Mouse (Mus musculus) mouse trophoblast stem cell (cell line): ENCODE results near the gene Wipf1.
"Not testable (repeated sequence)": the region's sequence is repeated elsewhere in the genome, so short reads cannot be mapped to it uniquely, and the experiment has no call there.

ENCODE experiments used
- in situ Hi-C, 2 experiments: fragments of 300-500 bp; cut with MseI, MboI; formaldehyde crosslinking; loops; 2 replicates in 1 of 2; 3 replicates in 1 of 2; pipeline ENCODE4 v1.15.1; 2025

Gene Wipf1

DNA sequence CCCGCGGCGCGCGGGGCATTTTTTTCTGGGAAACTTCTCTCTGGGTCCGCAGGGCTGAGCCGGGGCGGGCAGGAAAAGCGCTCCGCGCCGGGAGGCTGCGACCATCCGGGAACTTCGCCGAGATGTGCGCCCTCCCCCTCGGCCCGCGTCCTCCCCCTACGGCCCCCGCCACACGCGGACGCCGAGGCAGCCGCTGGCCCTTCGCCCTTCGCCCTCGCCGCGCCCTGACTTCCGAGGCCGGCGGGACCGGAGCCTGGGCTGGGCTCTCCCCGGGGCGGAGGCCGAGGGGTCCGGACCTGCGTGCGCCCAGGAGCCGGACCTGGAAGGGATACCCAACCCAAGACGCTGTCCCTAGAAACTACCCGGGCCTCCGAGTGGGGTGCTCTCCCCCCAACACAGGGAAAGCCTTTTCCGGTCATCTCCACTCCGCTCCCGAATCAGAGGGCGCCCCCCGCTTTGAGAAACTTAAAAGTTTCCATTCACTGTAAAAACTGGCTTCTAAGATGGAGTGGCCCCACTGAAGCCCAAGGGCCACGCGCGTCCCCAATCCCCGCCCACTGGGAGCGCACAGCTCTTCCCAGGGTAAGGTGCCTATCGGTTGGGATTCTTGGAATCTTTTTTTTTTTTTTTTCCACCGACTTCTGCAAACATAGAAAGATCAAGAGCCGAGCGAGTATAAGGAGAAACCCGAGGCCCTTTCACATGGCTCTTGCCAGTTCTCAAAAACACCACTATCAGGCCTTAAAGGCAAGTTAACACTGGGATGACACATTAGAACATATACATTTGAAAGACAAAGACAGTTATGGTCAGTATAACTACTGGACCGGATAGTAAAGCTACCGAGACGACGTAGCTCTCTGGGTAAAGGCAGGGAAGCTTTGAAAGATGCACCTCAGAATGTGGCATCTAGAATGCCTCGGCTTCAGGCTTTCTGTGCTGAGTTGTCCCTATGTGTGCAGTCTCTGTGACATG, at the start of gene Wipf1:
Wipf1 (minus strand) TSS at position 379 of the 975 bp plus-strand sequence.
- in situ Hi-C loops: no loop called here

DNA sequence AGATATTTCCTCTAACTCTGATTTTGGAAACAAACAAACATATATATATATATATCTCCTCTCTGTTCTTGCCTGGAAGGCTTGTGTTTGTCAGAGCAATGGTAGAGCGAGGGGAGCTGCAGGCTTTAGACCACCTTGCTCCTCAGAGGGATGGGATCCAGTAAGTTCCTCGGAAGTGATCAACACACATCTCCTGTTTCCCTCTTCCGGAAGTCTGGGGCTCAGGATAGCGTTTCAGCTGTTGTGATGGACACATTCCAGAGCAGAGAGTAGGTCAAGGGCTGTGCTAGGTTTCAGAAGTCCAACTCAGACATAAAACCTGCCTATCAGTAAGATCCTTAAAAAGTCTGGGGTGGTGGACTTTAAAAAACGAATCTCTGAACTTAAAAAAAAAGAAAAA, 49.6 kb upstream of the Wipf1 start:
- in situ Hi-C loops: no loop called here

DNA sequence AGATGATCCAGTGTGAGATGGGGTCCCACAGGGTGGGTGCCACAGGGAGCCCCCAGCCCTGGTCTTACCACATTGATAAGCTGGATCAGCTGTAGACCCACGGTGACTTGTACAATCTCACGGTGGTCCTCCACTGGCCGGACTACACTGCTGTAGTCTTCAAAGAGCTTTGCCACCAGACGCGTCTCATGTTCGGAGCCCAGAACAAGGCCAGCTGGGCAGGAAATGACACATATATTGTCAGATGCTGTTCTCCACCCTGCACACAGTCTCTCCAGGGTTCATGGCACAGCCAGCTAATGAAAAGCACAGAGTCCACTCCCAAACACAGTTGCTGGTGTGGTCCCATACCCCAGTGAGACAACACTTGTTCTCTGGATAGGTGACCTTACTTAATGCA, 44.9 kb upstream of the Wipf1 start:
- in situ Hi-C loops: no loop called here

DNA sequence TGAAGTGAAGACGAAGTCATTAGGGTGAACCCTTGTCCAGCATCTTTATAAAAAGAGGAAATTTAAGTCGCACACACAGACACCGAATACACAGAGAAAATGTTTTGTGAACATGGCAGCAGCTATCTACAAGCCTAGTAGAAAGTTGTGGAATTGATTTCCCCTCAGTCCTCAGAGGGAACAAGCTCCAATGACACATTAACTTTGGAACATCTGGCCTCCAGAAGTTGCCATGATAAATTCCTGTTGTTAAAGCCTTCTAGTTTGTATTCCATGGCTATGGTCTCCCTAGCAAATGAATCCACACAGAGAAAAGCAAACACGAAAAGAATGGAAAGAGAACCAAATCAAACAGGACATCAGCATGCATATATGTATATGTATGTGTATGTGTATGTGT, 44.0 kb upstream of the Wipf1 start:
- in situ Hi-C loops: no loop called here

DNA sequence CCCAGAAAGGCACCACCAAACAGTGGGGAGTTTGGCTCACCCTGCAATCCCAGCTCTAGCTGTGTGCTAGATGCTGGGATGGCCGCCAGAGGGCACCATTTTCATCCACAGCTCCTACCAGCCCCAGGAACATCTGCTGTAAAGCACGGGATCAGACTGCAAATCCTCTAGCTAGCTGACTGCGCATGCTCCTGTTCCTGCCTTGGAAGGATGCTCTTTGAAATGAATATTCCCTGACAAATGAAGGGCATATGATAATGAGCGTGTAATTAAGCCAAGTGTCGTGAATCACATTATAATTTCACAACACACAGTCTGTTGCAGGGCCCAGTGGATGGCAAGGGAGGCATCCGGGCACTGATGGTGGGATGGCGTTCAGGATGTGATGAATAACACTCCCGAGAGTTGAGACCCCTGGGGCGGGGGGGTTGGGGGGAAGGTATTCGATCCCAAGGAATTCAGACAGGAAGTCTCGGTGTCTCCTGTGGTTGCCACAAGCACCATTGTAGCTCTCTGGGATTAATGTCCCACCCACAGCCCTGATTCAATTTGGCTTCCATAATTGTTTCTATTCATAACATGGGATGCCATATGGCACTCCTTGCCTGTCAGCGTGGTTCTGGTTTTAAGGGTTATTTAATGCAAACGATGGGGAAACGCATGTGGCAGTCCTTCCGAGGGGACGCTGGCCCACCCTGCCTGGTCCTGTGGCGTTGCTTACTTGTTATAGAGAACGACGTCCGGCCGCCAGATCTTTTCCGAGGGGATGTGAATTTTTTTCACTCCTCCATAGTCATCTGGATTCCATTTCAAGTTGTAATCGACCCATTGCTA, 43.2 kb upstream of the Wipf1 start:
- in situ Hi-C loops: no loop called here

DNA sequence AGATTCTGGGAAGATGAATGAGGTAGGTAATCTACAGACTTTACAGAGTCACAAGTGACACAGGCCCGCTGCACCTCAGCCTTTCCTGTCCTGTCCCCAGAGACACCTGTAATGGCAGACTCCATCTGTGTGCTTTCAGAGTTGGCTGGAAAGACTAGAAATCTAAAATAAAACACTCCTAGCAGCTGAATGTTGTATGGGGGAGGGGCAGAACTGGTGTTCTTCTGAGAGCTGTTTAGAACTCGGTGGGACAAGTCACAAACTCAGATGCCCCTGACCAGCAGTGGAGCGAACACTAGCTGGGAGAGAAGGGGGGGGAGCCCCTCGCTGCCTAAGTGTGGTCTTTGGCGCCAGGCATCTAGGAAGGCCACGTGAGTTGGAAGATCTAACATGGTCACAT, 42.4 kb upstream of the Wipf1 start:
- in situ Hi-C loops: no loop called here

DNA sequence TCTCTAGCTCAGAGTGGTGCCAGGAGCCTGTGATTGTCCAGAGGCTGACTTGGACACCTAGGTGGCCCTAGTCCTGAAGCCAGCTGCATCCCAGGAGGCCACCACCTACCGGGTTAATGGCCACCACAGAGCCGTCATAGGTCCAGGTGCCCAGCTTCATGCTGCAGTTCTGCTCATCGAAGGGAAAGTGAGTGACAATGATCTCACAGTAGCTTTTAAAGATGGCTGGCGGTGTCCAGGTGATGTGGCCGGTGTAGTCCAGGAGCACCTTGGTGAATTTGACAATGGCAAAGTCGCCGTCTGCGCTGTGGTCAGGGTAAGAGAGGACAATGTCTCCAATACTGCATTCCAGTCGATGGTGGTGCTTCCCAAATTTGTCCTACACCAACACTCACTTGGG, 41.8 kb upstream of the Wipf1 start:
- in situ Hi-C loops: no loop called here

DNA sequence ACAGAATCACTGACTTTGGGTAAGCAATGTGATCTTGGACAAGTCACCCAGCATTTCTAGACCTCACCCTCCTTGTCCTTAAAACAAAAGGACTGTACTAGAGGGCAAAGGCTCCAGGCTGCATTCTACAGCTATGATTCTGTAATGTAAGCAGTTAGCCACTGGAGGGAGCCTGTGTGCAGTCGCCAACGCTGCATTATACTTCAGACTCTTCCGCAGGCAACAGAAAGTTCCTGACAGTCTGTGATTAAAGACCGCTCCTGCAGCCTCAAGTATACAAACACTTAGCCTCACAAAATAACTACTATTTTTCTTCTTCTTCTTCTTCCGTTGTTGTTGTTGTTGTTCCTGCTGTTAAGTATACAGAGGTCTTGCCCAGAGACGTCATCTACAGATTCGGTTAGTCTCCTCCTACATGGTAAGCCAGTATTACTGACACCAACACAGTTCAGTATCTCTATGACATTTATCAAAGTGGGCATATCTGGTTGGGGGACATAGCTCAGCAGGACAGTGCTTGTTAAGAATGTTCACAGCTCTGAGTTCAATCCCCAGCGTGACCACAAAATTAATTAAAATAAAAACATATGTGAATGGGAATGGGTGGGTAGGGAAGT, 37.6 kb upstream of the Wipf1 start:
- in situ Hi-C loops: no loop called here

DNA sequence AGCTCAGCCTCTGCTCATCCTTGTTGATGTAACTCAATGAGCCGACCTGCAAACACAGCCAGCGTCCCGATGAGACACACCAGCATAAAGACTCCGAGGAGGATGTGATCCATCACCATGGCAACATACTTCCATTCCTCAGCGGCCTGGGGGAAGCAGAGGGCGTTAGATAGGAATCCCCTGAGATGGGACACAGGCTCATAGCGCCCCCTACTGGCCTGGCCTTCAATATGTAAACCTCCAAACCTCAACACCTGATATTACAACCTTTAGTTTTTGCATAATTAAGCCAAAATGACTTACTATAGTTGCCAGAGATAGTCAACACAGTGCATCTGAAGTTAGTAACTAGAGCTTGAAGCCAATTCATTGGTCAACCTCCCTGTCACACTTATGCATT, 36.6 kb upstream of the Wipf1 start:
- in situ Hi-C loops: no loop called here

DNA sequence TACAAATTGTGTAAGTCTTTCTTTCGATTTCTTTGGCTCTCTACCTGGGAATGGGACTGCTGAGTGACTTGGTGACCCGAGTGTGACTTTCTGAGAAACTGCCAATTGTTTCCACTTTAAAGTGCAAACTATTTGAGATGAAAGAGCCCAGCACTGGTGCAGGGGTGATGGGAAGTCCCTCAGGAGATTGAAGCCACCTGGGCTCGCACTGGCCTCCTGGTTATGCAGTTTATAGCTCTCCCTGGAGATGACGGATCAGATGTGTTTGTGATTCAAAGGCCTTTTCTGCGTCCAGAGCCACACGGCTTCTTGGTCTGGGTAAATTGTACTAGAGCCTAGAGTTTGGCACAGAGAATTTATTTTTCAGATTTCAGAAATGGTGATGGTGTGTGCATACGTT, 34.2 kb upstream of the Wipf1 start:
- in situ Hi-C loops: no loop called here

DNA sequence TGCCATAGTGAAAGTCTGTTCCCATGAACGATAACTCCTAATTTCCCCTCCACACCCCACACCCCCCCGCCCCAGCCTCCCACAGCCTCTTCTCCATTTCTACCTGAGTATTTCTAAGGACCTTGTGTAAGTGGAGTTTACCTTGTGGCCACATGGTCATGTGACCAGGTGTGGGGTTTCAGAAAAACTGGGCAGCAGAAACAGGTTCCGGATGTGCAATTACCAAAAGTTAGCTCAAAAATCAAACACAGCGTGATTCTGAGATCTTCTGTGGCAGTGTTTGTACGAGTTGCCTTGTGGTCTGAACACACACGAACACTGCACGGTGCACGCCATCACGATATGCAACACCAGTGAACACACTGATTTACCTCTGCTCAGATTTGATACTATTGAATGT, 33.1 kb upstream of the Wipf1 start:
- in situ Hi-C loops: no loop called here

DNA sequence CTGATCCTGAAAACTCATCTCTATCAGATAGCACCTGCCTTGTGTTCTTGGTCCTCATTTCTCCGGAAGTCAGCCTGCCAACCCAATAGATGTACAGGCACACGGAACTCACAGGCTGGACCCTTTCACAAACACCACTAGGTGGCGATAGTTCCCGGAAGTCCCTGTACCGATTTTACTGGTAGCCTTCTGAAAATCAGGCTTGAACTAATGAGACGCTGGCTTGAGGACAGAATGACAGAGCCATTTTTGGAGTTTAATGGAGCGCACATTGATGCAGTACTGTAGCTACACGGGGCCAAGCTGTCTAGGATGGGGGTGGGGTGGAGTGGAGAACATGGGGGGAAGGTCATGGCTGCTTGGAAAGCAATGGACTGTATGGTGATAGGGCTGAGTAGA, 32.1 kb upstream of the Wipf1 start:
- in situ Hi-C loops: no loop called here

DNA sequence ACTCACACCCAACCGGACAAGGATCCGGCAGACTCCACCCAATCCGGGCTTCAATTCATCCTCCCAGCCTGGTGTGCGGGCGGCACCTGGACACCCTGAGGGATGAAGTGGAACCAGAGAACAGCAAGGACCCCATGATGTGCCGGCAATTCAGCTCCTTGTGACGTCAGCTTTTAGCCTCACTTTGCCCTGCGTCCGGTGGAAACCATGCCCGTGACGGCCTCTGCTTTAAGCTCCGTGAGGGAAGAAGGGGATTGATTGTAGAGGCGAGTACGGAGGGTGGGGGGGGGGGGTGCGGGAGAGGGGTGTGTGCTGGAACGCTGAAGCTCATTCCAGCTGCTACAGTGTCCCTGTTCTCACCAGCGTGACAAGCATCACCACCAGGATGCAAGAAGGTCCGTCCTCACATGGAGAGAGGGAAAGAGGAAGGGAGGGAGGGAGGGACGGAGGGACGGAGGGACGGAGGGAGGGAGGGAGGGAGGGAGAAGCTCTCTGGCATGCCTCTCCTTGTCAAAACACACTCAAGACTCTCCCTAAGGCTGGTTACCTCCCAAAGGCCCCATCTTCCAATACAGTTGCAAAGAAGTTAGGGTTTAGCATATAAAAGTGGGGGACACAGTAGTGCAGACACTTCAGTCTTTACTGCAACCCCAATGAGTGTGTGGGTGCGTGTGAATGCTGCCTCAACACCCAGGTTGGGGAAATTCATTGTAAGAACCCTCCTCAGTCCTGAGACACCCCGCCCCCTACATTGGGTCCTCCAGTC, 31.5 kb upstream of the Wipf1 start:
- in situ Hi-C loops: no loop called here

DNA sequence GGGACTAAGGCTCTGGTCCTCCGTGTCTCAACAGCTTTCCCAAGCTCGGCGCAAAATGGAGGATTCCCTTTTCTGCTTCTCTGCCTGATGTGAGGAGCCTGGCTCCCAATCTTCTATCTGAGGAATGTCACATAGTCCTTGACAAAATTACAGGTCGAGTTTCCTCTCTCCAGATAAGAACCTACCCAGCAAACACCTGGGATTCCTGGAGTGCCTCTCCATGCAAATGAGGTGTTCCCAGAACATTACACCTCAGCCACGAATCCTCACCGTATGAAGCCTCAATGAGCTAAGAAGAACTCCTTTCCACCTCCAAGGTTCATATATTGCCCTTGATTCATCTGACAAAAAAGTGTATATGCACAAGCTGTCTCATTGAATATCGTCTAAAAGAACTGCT, 30.9 kb upstream of the Wipf1 start:
- in situ Hi-C loops: no loop called here

DNA sequence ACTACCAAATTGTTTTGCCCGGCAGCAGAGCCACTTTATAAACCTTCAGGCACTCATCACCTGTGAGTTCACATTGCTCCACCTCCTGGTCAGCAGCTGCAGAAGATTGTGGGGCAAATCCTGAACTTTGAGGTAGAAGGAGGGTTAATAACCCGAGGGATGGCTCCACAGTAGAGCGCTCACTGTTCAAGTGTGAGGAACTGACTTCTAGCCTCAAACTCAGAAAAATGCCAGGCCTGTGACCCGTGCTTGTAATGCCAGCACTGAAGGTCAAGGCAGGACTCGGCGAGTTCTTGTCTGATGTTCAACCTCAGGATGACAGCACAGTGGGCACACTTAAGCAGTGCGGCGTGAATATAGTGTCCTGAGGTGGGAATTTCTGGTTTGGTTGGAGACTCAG, 28.4 kb upstream of the Wipf1 start:
- in situ Hi-C loops: no loop called here

DNA sequence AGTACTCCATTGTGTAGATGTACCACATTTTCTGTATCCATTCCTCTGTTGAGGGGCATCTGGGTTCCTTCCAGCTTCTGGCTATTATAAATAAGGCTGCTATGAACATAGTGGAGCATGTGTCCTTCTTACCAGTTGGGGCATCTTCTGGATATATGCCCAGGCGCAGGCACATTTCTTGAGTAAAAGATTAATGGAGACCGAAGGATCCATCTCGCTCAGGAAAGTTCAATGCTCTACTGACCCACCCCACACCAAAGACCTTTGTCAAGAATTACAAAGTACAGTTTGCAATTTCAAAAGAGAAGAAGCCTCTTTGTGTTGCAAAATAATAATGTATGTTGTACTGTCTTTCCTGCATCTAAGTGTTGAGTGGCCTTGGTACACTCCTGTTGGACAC, 27.5 kb upstream of the Wipf1 start:
- in situ Hi-C loops: not testable (repeated sequence)

DNA sequence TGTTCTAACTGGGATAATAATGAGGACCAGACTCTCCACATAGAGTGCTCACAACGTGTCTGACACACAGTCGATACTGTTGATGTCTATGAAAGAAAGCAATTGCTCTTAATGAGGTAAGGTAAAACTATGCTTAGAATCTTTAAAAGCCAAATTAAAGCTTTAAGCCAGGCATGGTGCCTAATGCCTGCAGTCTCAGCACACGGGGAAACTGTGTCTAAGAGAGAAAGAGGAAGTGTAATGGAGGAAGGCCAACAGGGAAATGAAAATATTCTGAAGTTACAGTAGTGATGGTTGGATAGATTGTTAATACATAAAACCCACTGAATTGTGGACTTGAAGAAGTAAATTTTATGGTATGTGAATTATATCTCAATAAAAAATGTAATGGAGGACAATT, 24.9 kb upstream of the Wipf1 start:
- in situ Hi-C loops: no loop called here

DNA sequence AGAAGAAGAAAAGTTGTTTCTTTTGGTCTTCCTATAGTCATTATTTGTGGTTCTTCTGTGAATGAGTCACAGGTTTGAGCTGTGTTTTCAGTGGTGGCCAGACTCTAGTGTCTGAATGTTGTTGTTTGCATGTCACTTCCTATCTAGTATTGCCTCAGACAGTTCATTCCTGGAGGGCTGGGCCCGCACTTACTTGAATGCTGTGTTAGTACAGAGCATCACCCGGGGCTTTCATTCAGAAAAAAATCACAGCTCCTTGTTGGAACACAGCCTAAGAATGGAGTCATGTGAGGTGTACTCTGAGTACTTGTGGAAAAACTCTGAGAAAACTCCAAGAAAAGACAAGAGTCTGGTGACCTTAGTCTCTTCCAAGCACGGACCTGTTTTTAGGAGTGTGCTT, 23.4 kb upstream of the Wipf1 start:
- in situ Hi-C loops: no loop called here

DNA sequence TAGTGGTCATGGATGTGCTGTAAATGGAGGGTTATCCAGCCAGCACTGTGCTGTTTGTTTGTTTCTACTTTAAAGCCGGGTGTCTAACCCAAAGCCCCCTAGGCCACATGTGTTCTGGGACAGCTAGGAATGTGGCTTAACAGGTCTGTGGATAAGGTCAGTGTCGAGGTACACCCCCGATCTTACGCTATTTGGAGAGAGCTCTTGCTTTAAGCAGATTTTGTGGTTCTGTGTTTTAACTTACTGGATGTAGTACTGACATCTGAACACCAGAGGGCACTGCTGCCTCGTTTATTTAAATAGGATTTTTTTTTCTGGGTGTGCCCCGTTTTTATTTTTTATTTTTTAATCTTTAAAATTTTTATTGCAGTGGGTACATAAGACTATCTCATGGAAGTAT, 21.2 kb upstream of the Wipf1 start:
- in situ Hi-C loops: no loop called here

DNA sequence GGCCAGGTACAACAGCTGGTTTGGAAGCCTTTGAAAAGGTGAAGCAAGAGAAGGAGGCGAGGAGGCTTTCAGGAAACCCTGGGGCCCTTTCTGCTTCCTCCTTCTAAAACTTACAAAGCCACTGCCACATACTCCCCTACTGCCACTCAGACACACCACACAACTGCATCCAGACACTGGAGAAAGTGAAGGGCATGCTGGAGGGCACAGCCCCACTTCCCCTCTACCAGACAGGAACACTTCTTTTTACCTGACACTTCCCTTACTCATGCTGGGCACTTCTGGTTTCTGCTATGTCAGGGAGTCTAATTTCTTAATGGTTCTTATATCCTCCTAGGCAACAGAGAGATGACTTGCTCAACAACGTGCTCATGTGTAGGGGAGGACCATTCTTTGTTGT, 19.0 kb upstream of the Wipf1 start:
- in situ Hi-C loops: no loop called here

DNA sequence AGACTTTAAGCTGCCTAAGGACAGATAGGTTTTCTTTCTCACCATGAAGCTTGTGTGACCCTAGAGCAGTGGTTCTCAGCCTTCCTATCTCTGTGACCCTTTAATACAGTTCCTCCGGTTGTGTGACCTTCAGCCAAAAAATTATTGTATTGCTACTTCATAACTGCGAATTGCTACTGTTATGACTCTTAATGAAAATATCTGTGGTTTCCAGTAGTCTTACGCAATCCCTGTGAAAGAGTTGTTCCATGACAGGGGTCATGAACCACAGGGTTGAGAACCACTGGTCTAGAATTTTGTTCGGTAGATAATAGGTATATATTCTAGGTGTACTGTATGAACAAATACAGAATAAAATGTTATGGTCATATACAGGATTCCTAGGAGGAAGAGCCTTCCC, 17.7 kb upstream of the Wipf1 start:
- in situ Hi-C loops: no loop called here

DNA sequence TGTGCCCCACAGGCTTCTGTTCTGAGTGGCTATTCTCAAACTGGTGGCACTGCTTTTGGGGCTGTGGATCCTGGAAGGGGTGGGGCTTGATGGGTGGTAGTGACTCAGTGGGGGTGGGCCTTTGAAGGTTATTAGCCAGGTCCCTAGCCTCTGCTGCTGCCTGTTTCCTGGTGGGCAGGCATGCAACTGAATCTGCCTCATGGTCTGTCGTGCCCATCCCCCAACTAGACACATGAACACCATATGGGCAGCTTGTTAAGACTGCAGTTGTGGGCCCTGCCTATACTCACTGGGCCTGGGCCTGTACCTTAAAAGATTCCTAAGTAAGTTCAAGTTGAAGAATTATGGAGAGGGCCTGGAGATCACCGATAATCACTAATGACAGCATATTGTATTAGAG, 16.0 kb upstream of the Wipf1 start:
- in situ Hi-C loops: no loop called here
